Mouse (Mus musculus) brain, embryonic 18.5 days (tissue): ENCODE measurements around the gene Cdh6.

Source experiments
- DNase-seq: peaks from one replicate; pipeline ENCODE4 v3.0.0-alpha.2; 2012; ENCODE audit warnings: low read depth, low spot score

Cdh6 gene

DNA sequence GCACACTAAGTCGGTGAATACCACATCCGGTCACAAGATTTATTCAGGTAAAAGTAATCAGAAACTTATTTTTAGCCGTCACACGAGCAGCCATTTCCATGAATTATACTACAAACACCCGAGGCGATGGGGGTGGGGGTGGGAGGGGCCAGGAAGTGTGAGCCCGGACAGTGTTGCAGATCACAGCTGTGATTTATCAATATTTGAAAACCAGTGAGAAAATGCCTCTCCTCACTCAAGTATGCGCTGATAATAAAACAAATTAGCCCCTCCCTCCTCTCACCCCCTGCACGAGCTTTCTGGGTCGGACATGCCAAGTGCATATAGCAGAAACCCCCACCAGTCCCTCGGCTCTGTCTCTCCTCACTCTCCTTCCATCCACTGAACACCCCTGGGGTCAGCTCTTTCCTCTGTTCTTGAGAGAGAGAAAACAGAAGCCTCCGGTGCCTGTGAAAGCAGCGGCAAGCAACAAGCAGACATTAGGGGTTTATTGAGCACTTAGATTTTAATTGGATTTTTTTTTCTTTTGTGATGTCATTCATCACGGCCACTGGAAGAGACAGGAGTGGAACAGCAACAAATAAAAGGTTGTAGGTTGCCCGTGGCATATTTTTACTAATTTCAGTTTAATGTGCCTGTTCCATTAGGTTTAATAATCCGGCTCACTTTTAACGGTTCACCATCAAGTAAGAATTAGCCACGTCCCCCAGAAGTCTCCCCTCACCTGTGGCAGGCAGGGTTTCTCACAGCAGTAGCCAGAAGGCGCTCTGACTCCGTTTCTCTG, 105.9 kb downstream of the Cdh6 start:
- no peak for DNase-seq

DNA sequence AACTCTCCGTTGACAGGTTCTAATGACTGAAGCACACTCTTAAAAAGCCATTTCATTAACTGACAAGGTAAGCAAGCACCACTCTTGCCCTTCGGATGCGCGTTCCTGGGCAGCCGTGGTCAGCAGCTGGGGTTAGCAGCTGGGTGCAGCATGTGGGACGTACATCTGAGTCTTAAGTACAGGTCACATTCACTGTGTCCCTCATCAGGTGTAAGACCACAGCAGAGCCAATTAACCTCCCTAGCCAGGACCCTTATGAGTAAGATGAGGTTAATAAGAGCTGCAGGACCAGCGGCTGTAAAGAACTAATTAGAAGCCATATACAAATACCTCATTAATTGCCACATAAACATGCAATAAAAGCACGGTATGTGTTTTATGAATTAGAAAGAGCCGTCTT, 106.7 kb downstream of the Cdh6 start:
- DNase-seq = no peak

- no peak for DNase-seq
These were observed 109.8 kb downstream of the Cdh6 start for GRCm38 (mm10) chr15:13063633-13064032.

DNA sequence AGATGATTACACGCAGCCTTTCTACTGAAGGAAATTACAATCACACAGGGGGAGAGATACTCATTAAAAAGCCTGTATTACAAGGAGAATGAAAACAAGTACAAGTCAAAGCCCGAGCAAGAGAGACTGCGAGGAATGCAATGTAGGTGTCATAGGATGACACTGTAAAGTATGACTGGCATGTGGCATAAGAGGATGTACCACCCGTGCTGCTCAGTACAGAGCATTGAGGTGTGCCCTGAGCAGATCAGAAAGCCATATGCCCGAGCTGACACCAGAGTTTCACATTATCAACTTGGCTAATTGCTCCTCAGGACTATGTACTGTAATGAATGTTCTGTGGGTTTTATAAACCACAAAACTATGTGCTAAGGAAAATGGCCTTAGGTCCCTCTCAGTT, 115.7 kb downstream of the Cdh6 start:
- DNase-seq = no peak

- DNase-seq = no peak
These were observed 116.2 kb downstream of the Cdh6 start for GRCm38 (mm10) chr15:13057302-13057701.

DNA sequence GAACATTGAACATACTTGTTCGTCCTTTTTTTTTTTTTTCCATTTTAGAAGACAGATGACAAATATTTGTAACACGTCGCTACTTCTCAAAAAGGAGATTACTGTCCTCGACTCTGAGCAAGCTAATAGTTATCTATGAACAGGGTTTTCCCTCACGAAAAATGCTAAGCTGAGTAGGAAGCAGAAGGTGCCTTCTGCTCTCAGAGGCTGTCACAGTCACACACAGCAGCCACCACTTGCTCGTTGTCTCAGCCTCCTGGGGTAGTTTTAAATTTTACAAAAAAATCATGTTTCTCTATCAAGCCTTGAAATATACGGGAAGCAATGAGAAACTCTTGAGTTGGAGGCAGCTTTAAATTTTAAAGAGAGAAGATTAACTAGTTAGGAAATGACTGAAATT, 125.6 kb downstream of the Cdh6 start:
- DNase-seq = no peak

GRCm38 (mm10) chr15:13034436-13034835, 139.0 kb downstream of the Cdh6 start:
- no peak for DNase-seq

GRCm38 (mm10) chr15:13030641-13031040, 142.8 kb downstream of the Cdh6 start:
- DNase-seq = no peak

DNA sequence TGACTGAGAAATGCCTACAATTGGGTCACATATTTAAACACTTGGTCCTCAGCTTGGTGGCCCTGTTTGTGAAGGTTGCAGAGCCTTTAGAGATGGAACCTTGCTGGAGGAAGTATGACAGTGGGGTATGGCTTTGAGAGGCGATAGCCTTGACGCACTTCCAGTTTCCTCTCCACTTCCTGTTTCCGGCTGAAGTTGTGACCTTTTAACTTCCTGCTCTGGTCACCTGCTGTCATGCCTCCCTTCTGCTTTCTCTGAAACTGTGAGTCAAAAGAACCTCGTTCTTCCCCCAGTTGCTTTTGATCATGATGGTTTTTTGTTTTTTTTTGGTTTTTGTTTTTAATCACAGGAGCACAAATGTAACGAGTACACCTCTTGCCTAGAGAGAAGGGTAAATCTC, 146.0 kb downstream of the Cdh6 start:
- DNase-seq = no peak

DNA sequence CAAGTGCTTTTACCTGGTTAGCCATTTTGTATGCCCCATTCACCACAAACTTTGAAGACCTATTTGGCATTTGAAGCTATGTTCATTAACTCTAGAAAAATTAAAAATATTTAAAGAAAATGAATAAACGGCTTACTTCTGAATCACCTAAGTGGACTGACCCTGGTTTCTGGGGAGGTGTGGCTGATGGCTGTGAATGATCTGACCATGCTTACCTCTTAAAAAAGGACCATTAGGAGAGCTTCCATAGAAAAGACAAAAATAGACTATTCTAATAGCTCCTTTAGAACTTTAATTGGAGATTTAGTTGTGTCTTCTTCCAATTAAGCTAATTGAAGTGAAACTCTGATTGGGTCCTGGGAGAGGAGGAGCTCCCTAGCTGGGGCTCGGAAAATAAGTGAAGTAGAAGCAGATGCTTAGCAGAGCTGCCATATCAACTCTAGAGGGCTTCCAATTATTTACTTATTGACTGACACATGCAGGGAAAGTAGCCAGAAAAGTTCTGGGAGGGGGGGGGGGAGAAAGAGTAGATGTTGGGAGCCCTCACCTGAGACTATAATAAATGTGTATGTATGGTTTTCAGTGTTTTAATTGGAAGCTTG, 156.6 kb downstream of the Cdh6 start:
- no peak for DNase-seq

GRCm38 (mm10) chr15:13008803-13009202, 164.7 kb downstream of the Cdh6 start:
- DNase-seq = no peak

DNA sequence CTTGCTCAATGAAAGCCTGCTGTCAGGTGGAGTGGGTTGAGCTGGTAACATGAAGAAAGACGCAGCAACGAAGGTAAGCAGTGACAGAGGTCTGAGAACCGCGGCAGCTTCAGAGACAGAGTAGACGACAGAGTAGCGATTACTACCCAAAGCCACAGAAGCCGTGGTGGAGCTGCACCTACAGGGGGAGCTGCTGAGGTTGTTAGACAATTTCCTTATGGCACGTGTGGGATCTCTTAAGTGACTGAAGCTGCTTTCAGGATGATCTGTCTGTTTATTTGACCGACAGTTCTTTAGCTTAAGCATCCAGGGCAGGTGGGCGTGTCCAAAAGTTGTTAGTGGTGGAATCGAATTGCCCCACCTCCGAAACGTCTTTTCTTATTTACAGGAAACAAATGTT, 167.5 kb downstream of the Cdh6 start:
- DNase-seq = no peak

- no peak for DNase-seq
These were observed 171.9 kb downstream of the Cdh6 start for GRCm38 (mm10) chr15:13001549-13001948.

DNA sequence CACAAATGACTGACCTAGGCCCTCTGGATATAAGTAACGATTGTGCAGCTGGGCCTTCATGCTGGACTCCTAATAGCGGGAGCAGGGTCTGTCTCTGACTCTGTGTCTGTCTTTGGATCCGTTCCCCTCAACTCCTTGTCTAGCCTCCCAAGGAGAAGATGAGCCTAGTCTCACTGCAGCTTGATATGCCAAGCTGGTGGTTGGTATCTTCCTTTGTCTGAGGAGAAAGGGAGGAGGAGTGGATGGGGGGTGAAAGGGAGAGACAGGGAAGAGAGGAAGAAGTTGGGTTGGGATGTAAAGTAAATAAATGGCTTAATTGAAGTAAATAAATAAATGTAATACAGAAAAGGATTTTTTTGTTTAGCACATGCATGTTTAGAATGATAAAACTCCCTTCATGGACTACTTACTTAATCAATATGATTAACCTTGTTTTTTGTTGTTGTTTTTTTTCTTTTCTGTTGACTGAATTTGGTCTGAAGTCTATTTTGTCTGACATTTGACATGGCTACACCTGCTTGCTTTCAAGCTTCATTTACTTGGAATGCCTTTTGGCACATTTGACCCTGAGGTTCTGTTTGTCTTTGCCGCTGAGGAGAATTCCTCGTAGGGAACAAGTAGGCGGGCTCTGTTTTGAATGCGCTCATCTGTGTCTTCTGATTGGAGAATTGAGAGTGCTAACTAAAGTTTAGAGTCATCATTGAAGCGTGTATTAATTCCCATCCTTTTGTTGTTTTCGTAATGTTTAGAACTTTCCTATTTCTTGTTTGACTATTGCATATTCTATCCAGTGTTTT, 178.7 kb downstream of the Cdh6 start:
- no peak for DNase-seq
